Mouse (Mus musculus): ENCODE measurements around the gene Map4k2. TPM values are rescaled to one million over a fixed set of nuclear protein-coding genes. Genes with fewer than 3 reads are reported as not detected.
"Not testable (repeated sequence)": the region's sequence is repeated elsewhere in the genome, so short reads cannot be mapped to it uniquely, and the experiment has no call there.

The Map4k2 gene
- polyA plus RNA-seq, 1 experiment from 2014 or later: 45.6 TPM

DNA sequence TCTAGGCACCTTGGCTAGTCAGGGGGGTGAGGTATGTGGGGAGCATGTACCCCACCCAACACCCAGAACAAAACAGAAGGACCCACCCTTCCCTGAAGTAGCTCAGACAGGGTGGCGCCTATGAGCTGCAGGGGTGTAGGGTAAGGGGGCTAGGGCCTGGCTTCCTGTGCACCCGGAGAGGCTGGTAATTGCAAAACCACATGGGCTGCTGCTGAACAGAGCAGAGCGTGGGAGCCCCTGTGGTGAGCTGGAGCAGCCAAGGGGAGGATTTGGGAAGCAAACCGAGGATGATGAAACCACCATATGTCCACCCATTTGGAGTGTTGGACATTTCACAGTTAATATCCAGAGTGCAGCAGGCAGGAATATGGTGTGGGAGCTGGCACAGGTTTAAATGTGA is 38.4 kb upstream of the Map4k2 start:
- TF ChIP-seq CTCF (IDR thresholded peaks at IDR 0.05): no peak
- H3K27me3 ChIP-seq: no peaks in the 10 kb centered on the region
- in situ Hi-C loops (cut with MboI; ENCODE audit: low pct_unique_long_range_greater_than_20kb): no loop called here
- ChIA-PET CTCF (interaction anchor here (1.2 to 12.0 kb wide), 6 partner anchors 11 to 36 kb away, joined by 3 to 89 read pairs (median 5); partner anchors contain the start of gene Ehd1), POLR2A (interaction anchor here (1.0 to 1.3 kb wide), 2 partner anchors 27 to 37 kb away, joined by 3 read pairs; no protein-coding TSS in a partner anchor)
- ATAC-seq (no peak), DNase-seq (ENCODE audit: low read depth, low spot score) (no peak)

DNA sequence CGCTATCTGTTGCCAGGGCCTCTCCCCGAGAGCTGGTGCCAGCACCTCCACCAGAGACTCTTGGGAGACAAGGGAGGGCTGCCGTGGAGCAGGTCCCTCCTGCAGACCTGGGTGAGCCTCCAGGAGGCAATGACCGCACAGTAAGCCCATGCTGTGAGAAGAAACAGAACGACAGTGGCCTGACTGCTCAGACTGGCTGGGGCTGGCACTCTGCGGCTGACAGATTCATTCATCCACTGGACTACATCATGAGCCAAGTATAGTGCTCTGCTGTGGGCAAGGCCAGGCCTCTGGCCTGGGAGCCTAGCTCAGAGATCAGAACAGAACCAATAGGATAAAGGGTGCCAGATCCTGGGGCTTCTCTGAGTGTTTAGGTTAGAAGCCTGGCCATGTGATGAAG is 37.1 kb upstream of the Map4k2 start:
- no peak for TF ChIP-seq CTCF (IDR thresholded peaks at IDR 0.05)
- ATAC-seq: no peak
- CTCF ChIA-PET: interaction anchor here (0.8 to 12.0 kb wide), 9 partner anchors 12 to 54 kb away, joined by 3 to 89 read pairs (median 4); partner anchors contain the start of gene Ehd1
- in situ Hi-C loops (cut with MboI; ENCODE audit: low pct_unique_long_range_greater_than_20kb): no loop called here
- no peak for DNase-seq (ENCODE audit: low read depth, low spot score)
- POLR2A ChIA-PET: interaction anchor here (2.1 kb wide), 1 partner anchor 27 kb away, joined by 10 read pairs; the partner anchor contains the start of gene Ehd1
- no peaks in the 10 kb centered on the region for H3K27me3 ChIP-seq

DNA sequence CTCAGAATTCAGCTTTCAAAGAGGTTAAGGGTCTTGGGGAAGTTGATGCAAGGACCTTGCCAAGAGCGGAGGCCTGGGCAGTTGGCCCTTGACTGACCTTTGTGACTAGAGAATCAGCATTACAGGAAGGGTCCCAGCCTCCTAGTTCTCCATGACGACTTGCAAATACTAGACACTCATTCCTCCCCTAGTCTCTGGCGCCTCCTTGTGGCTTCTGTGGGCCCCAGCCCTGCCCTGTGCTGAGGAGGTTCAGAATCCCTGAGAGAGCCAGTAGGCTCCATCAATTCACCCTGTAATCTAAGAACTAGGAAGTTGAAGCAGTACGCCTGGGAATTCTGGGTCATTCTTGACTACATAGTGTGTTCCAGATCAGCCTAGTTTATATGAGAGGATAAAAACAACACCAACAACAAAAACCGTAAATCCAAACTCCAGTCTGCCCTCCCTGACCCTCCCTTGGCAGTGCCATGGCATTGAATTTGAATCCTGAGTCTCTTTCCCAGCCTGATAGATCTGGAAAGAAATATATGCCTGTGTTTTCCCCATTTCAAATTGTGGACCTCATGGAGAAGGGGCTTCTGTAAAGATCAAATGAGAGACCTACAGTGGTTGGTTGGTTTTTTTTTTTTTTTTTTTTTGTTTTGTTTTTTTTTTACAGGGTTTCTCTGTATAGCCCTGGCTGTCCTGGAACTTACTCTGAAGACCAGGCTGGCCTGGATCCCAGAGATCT is 36.0 kb upstream of the Map4k2 start:
- CTCF ChIA-PET: interaction anchor here (0.7 to 12.0 kb wide), 7 partner anchors 14 to 55 kb away, joined by 3 to 89 read pairs (median 4); partner anchors contain the start of gene Ehd1
- in situ Hi-C loops (cut with MboI; ENCODE audit: low pct_unique_long_range_greater_than_20kb): loop anchor here (5.0 kb wide), 1 partner anchor 33 kb away; no protein-coding TSS in a partner anchor
- POLR2A ChIA-PET: interaction anchor here (0.6 to 2.1 kb wide), 2 partner anchors 28 to 42 kb away, joined by 3 to 10 read pairs; partner anchors contain the start of gene Ehd1
- ATAC-seq (peak; percentile 70), DNase-seq (ENCODE audit: low read depth, low spot score) (peak; percentile 58)
- no peak for TF ChIP-seq CTCF (IDR thresholded peaks at IDR 0.05)
- no peaks in the 10 kb centered on the region for H3K27me3 ChIP-seq

DNA sequence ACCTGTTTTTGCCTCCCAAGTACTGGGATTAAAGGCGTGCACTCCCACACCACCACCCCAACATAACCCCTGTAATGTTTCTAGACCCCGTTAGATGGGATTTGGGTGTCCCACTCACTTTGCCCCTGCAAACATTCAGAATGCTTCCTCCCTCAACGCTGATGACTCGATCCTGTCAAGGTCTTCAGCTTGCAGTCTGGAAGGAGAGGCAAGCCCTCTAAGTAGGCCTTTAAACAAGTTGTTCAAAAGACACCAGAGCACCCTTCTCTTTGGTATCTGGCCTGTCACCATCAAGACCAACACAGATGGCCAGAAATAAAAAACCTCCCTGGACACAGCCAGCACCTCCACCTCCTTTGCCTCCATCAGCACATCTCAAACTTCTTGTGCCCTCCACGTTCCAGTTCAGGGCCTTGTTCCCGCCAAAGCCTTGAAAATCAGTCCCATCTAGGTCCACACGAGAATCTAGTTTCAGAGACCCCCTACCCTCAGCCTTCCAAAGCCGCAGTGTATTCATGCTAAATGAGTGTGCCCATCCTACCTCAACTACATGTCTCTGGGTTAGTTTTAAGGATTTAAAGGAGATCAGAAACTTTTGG is 35.3 kb upstream of the Map4k2 start:
- H3K27me3 ChIP-seq: no peaks in the 10 kb centered on the region
- ATAC-seq (no peak), DNase-seq (ENCODE audit: low read depth, low spot score) (no peak)
- ChIA-PET POLR2A (no interaction called here), CTCF (no interaction called here)
- in situ Hi-C loops (cut with MboI; ENCODE audit: low pct_unique_long_range_greater_than_20kb): loop anchor here (5.0 kb wide), 1 partner anchor 33 kb away; no protein-coding TSS in a partner anchor
- no peak for TF ChIP-seq CTCF (IDR thresholded peaks at IDR 0.05)

DNA sequence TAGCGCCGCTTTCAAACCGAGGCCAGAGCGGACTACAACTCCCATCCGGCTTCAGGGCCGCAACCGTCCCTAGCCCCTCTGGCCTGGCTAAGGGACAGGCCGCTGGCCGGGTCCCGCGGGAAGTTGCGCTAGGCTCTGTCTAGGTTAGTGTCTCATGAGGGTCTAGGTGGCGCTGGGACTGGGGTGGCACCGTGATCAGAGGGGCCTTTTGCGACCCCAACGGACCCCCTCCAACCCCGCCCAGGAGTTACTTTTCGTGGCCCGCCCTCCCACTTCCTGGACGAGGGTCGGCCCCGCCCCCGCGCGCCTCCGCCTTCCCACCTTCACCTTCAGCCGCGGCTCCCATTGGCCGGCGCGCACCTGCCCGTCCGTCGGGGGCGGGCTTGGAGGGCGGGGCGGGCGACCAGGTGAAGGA is 34.8 kb upstream of the Map4k2 start, which contains the start of gene Cdc42bpg:
Gene Cdc42bpg (plus strand): TSS at position 320 of the 415 bp plus-strand sequence.
- in situ Hi-C loops (cut with MboI; ENCODE audit: low pct_unique_long_range_greater_than_20kb): loop anchor here (5.0 kb wide), 1 partner anchor 34 kb away; no protein-coding TSS in a partner anchor
- no peak for TF ChIP-seq CTCF (IDR thresholded peaks at IDR 0.05)
- H3K27me3 ChIP-seq: no peaks in the 10 kb centered on the region
- ChIA-PET POLR2A (no interaction called here), CTCF (interaction anchor here (1.1 to 1.6 kb wide), 5 partner anchors 18 to 57 kb away, joined by 3 to 8 read pairs (median 5); partner anchors contain the start of gene Ehd1)
- DNase-seq (ENCODE audit: low read depth, low spot score) (no peak), ATAC-seq (peak; percentile 61)

DNA sequence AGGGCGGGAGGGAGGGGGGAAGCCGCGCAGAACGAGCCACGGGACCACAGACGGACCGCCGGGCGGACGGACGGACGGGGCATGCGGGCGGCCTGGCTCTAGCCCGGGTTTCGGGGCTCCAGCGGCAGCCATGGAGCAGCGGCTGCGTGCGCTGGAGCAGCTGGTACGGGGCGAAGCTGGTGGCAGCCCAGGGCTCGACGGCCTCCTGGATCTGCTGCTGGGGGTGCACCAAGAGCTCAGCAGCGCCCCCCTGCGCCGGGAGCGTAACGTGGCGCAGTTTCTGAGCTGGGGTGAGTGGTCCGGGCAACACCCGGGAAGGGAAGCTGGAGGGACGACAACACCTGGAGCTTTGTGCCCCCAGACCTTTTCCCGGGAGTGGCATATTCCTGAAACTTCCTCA is 34.3 kb upstream of the Map4k2 start:
- ChIA-PET POLR2A (no interaction called here), CTCF (interaction anchor here (0.7 to 1.6 kb wide), 7 partner anchors 14 to 57 kb away, joined by 3 to 8 read pairs (median 5); partner anchors contain the start of gene Ehd1)
- ATAC-seq: peak; percentile 59
- TF ChIP-seq CTCF (IDR thresholded peaks at IDR 0.05): no peak
- no peaks in the 10 kb centered on the region for H3K27me3 ChIP-seq
- DNase-seq (ENCODE audit: low read depth, low spot score): no peak
- in situ Hi-C loops (cut with MboI; ENCODE audit: low pct_unique_long_range_greater_than_20kb): loop anchor here (5.0 kb wide), 1 partner anchor 34 kb away; no protein-coding TSS in a partner anchor

DNA sequence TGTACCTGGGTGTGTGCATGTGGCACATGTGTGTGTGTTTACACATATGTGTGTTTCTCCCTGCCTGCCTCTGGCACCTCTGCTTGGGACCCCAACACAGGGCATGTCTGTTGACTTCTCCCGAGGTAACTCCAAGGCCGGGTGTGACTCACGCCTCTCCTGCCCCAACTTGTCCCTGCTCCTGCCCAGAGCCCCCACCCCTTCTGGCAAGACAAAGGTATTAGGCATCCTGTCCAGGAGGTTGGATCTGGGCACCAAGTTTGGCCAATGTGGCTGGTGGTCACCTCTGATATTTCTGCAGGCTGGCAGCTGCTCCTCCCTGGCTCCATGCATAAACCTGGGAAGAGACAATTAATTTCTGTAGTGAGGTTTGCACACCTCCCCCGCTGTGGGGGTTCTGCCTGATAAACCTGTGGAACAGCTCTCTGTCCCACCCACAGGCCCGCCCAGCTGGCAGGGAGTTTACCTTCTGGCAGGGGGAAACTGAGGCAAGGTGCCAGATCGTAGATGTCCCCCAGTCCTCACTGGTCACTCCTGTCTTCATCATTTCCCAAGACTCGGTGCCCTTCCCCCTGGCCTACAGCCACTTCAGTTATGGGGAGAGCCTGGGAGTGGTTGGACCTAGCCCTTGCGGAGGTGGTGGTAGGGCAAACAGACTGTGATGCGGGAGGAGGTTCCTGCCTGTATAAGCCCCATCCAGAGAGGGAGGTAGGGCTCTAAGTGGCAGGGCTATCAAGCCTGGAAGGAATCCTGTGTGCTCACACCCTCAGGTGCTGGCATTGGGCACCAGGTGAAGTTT is 33.0 kb upstream of the Map4k2 start:
- ATAC-seq (no peak), DNase-seq (ENCODE audit: low read depth, low spot score) (no peak)
- TF ChIP-seq CTCF (IDR thresholded peaks at IDR 0.05): no peak
- ChIA-PET CTCF (interaction anchor here (1.3 to 1.6 kb wide), 2 partner anchors 23 to 38 kb away, joined by 5 to 6 read pairs; no protein-coding TSS in a partner anchor), POLR2A (no interaction called here)
- in situ Hi-C loops (cut with MboI; ENCODE audit: low pct_unique_long_range_greater_than_20kb): loop anchor here (5.0 kb wide), 1 partner anchor 36 kb away; no protein-coding TSS in a partner anchor
- no peaks in the 10 kb centered on the region for H3K27me3 ChIP-seq

DNA sequence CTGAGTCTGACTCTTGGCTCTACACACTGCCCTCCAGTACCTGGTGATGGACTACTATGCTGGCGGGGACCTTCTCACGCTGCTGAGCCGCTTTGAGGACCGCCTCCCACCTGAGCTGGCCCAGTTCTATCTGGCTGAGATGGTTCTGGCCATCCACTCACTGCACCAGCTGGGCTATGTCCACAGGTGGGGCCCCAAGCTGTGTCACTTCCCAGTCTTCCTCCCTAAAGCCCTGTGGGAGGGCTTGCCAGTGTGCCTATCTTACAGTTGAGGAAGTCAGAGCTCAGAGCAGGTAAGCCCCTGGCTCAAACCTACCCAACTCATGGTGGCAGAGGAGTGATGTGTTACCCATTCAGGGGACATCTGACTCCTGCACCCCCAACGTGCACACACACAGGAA is 30.8 kb upstream of the Map4k2 start:
- CTCF ChIA-PET: interaction anchor here (0.7 to 1.5 kb wide), 2 partner anchors 22 to 47 kb away, joined by 3 to 7 read pairs; no protein-coding TSS in a partner anchor
- H3K27me3 ChIP-seq: no peaks in the 10 kb centered on the region
- in situ Hi-C loops (cut with MboI; ENCODE audit: low pct_unique_long_range_greater_than_20kb): no loop called here
- no peak for TF ChIP-seq CTCF (IDR thresholded peaks at IDR 0.05)
- no peak for ATAC-seq
- POLR2A ChIA-PET: interaction anchor here (0.6 to 1.7 kb wide), 2 partner anchors 22 to 84 kb away, joined by 3 to 4 read pairs; partner anchors contain the start of gene Gpha2
- DNase-seq (ENCODE audit: low read depth, low spot score): no peak

DNA sequence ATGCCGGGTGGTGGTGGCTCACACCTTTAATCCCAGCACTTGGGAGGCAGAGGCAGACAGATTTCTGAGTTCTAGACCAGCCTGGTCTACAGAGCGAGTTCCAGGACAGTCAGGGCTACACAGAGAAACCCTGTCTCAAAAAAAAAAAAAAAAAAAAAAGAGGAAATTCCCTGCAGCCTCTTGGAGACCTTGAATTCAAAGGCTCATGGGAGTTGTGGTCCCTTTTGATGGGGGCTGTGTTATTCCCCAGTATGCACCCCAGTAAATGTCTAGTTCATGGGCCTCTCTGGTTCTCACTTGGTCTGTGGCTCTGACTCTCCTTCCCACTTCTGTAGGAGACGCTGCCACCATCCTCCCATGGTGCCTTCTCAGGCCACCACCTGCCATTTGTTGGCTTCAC is 29.2 kb upstream of the Map4k2 start:
- in situ Hi-C loops (cut with MboI; ENCODE audit: low pct_unique_long_range_greater_than_20kb); CTCF ChIA-PET; H3K27me3 ChIP-seq; ATAC-seq; DNase-seq (ENCODE audit: low read depth, low spot score); POLR2A ChIA-PET: not testable (repeated sequence)

DNA sequence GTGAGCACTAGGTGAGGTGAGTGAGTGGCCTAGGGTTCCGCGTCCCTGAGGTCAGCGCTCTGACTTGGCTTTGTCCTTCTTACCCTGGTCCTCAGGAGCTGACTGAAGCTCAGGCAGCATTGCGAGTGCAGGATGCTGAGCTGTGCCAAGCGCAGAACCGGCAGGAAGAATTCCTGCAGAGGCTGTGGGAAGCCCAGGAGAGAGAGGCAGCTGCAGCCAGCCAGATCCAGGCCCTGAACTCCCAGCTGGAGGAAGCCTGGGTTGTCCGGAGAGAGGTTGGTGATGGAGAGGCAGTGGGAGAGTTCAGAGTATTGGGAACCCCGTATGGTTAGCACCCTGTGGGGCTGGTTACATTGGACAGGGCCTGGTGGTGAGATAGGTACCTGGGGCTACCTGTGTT is 27.1 kb upstream of the Map4k2 start:
- DNase-seq (ENCODE audit: low read depth, low spot score): no peak
- no peak for ATAC-seq
- H3K27me3 ChIP-seq: no peaks in the 10 kb centered on the region
- ChIA-PET CTCF (interaction anchor here (0.9 kb wide), 1 partner anchor 18 kb away, joined by 4 read pairs; no protein-coding TSS in a partner anchor), POLR2A (no interaction called here)
- in situ Hi-C loops (cut with MboI; ENCODE audit: low pct_unique_long_range_greater_than_20kb): no loop called here
- no peak for TF ChIP-seq CTCF (IDR thresholded peaks at IDR 0.05)

Measured in Patski (cell line).